12 mouse cellular contexts compared by ENCODE assay signal in the genomic region with DNA sequence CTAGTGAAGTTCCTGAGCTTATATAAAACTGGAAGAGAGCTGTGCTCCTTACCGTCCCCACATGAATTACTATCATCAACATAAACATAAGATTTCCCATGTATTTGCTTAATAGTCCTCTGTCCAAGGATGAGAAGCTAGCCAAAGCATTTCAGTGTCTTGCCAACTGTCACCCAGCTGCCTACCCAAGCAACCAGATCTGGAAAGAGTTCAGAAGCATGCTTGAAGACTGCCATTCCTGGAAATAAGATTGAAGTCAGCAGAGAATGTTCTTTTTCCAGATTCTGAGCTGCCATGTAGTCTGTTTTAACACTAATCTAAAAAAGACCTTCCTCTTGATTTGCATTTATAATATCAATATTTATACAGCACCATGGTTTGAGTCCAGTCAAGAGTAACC.
"Had no signal": no experiment of that assay in that cellular context is flagged by ENCODE, and none has a peak within 500 bp of the region (broad histone marks: within the 10 kb centered on the region; RNA-seq: fewer than 3 reads in every experiment).

No protein-coding gene starts in this region.

- ATAC-seq: liver, embryonic 12.5 days; midbrain, embryonic 15.5 days had no signal

- DNase-seq: kidney, adult 9 months; kidney, postnatal 14 days; kidney, postnatal 4 days; liver; lung, adult 18-20 months; lung, postnatal 14 days; retina, postnatal 1 day; right cerebral cortex, postnatal 25 days; spleen, adult 18-20 months; thymus, postnatal 25 days had no signal
